Mouse (Mus musculus): ENCODE measurements at regions not wholly inside any gene's neighbourhood (a gene's known extent, or its start where the extent isn't known, plus 50 kb on each side); places are given as distances from the start of the nearest gene placed in this dataset.

DNA sequence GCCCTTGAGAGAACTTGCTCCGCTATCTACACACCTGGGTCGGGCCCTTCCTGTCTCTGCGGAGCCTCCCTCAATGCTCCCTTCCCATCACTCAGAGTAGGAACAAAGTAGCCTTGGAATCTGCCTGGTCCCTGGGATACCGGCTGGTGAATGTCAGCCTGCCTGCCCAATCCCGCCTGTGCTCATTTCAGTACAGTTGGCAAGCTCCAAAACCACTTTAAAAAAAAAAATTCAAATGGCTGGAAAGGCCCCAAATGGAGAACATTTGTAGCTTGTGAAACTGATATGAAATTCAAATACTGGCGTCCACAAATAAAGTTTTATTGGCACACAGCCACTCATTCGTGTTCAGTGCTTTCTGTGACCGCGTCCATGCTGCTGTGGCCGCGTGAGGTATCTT is 50.3 kb upstream of the 4930470P17Rik start:
- no peak overlapping the region for H3K4me3 ChIP-seq (replicated peaks; ENCODE audit: low read length)
- H3K4me1 ChIP-seq (replicated peaks; ENCODE audit: control insufficient read depth, insufficient read depth, low read length), result peaks cover 11% of the 10 kb centered on the region
- peak overlapping the region; percentile 70 for H3K27ac ChIP-seq (ENCODE audit: low read length)
- H3K9ac ChIP-seq (replicated peaks; ENCODE audit: low read depth, low read length), result no peak overlapping the region
- no peak overlapping the region for H3K4me2 ChIP-seq (ENCODE audit: low read length)
- ATAC-seq, result peak; percentile 70; the same call in 1 of the 2 replicates
- no peaks in the 10 kb centered on the region for H3K27me3 ChIP-seq (replicated peaks; ENCODE audit: control insufficient read depth, insufficient read depth, low read length)
- H3K9me3 ChIP-seq (ENCODE audit: control insufficient read depth, low read length), result no peaks in the 10 kb centered on the region
- H3K36me3 ChIP-seq (ENCODE audit: control insufficient read depth, insufficient read depth), result no peaks in the 10 kb centered on the region
- 70% methylated on average over 11 of the region's 11 CpGs for WGBS
